Mouse (Mus musculus) lung, adult 2 months (tissue): ENCODE measurements around the gene Pspc1.

ENCODE experiments used
- CTCF ChIP-seq: fragments of 200-500 bp; IDR thresholded peaks from 2 replicates; pipeline ENCODE4 v1.5.1; 2011; ENCODE audit warnings: mild to moderate bottlenecking, low read length, control low read depth; ENCODE audit not compliant: insufficient read depth
- POLR2A ChIP-seq: fragments of 200-500 bp; IDR thresholded peaks from 2 replicates; pipeline ENCODE4 v1.6.1; 2011; ENCODE audit warnings: low read depth, mild to moderate bottlenecking, control low read depth, low read length, borderline replicate concordance; ENCODE audit errors: extremely low read depth

DNA sequence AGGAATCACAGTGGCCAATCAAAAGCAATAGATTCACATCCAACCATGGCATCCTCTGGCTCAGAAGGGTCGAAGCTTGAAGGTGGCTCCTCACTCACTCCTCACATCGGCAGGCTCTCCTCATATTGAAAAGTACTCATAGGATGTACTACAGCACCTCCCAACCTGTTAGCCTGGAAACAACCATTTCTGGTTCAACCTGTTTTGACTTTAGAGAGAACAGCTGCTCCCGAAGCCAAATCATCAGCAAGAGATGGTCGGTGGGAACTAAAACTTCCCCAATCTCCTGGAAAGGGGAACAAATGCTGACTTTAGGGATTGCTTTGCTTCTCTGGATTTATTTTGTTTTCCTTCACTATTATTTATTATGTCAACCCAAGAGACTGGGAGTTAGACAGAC is 39.0 kb upstream of the Pspc1 start:
- no peak for TF ChIP-seq CTCF
- no peak for TF ChIP-seq POLR2A
